Mouse (Mus musculus): ENCODE results near the gene Skp2. TPM values are rescaled to one million over a fixed set of nuclear protein-coding genes. Genes with fewer than 3 reads are reported as not detected.

The Skp2 gene
- polyA plus RNA-seq, 1 experiment from 2014 or later, result 73.8 TPM

- 81% methylated on average over 4 of the region's 4 CpGs for WGBS
- no peak for ATAC-seq (replicated peaks; ENCODE audit: low FRiP score)
- no peaks in the 10 kb centered on the region for H3K27me3 ChIP-seq (replicated peaks; ENCODE audit: control insufficient read depth, insufficient read depth, low read length)
- no peak overlapping the region for H3K27ac ChIP-seq (ENCODE audit: low read depth, low read length)
- H3K4me1 ChIP-seq (replicated peaks; ENCODE audit: control insufficient read depth, insufficient read depth, low read length), result peaks cover 3% of the 10 kb centered on the region; the same call in 1 of the 2 replicates
- peaks cover 37% of the 10 kb centered on the region for H3K36me3 ChIP-seq (ENCODE audit: control insufficient read depth, insufficient read depth, low read length)
- no peak overlapping the region for H3K4me3 ChIP-seq (ENCODE audit: low read depth, low read length)
- no peak overlapping the region for H3K9ac ChIP-seq (ENCODE audit: low read depth, low read length)
- no peaks in the 10 kb centered on the region for H3K9me3 ChIP-seq (ENCODE audit: control insufficient read depth, low read length)
- no peak overlapping the region for H3K4me2 ChIP-seq
- DNase-seq (ENCODE audit: low spot score), result peak; percentile 3
These were observed 32.2 kb downstream of the Skp2 start for GRCm38 (mm10) chr15:9122989-9123388.

DNA sequence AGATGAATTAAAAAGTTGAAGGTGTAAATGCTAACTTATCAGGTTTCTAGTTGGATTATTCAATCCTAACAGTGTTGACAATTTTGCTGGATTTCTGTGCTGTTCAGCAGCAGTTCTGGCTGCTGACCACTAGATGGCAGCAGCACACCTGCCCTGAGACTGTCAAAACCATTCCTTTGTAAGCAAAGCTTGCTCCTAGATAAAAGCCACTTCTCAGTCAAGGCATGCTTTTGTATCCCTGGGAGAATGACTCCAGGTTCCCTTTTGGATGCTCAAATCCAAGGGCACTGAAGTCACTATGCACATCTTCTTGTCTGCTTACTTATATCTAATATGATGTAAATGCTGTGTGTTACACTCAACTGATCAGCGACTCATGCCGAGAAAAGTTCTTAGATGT, 35.1 kb downstream of the Skp2 start:
- peak; percentile 37; the same call in 1 of the 2 replicates for ATAC-seq (replicated peaks; ENCODE audit: low FRiP score)
- Histone ChIP-seq H3K9ac (ENCODE audit: low read depth, low read length) (no peak overlapping the region), H3K36me3 (ENCODE audit: control insufficient read depth, insufficient read depth, low read length) (peaks cover 39% of the 10 kb centered on the region), H3K9me3 (ENCODE audit: control insufficient read depth, low read length) (no peaks in the 10 kb centered on the region), H3K27me3 (replicated peaks; ENCODE audit: control insufficient read depth, insufficient read depth, low read length) (no peaks in the 10 kb centered on the region), H3K27ac (ENCODE audit: low read depth, low read length) (no peak overlapping the region), H3K4me3 (ENCODE audit: low read depth, low read length) (no peak overlapping the region), H3K4me2 (no peak overlapping the region), H3K4me1 (replicated peaks; ENCODE audit: control insufficient read depth, insufficient read depth, low read length) (no peaks in the 10 kb centered on the region)
- peak; percentile 34 for DNase-seq (ENCODE audit: low spot score)
- WGBS, result 94% methylated on average over 2 of the region's 2 CpGs

- no peak overlapping the region for H3K27ac ChIP-seq (ENCODE audit: low read depth, low read length)
- no peaks in the 10 kb centered on the region for H3K4me1 ChIP-seq (replicated peaks; ENCODE audit: control insufficient read depth, insufficient read depth, low read length)
- H3K4me2 ChIP-seq, result no peak overlapping the region
- peak; percentile 25 for DNase-seq (ENCODE audit: low spot score)
- ATAC-seq (replicated peaks; ENCODE audit: low FRiP score), result no peak
- 83% methylated on average over 4 of the region's 4 CpGs for whole genome bisulfite sequencing
- no peak overlapping the region for H3K9ac ChIP-seq (ENCODE audit: low read depth, low read length)
- H3K9me3 ChIP-seq (ENCODE audit: control insufficient read depth, low read length), result no peaks in the 10 kb centered on the region
- H3K36me3 ChIP-seq (ENCODE audit: control insufficient read depth, insufficient read depth, low read length), result peaks cover 37% of the 10 kb centered on the region
- no peaks in the 10 kb centered on the region for H3K27me3 ChIP-seq (replicated peaks; ENCODE audit: control insufficient read depth, insufficient read depth, low read length)
- H3K4me3 ChIP-seq (ENCODE audit: low read depth, low read length), result no peak overlapping the region
These were observed 36.4 kb downstream of the Skp2 start for GRCm38 (mm10) chr15:9118852-9119251.

DNA sequence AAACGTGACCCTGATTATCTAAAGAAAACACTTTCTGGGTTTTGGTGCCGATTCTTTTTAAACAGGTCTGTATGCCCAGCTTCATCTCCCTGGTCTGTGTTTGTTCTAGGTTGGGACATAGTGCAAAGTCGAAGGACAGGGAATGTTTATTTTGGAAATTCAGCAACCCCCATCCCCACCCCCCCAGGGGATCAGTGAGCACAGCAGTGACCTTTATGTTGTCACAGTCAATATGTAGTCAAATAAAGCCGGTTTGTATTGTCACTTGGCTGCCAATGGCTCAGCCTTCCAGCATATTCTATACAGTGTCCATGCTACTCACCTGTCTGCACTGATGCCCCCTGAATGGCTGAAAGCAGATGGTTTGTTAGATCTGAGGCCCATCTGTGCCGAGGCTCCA, 40.6 kb downstream of the Skp2 start:
- Histone ChIP-seq H3K27ac (ENCODE audit: low read depth, low read length) (peak overlapping the region; percentile 68; the same call in 1 of the 2 replicates), H3K36me3 (ENCODE audit: control insufficient read depth, insufficient read depth, low read length) (peaks cover 27% of the 10 kb centered on the region), H3K4me3 (ENCODE audit: low read depth, low read length) (no peak overlapping the region), H3K9ac (ENCODE audit: low read depth, low read length) (no peak overlapping the region), H3K4me1 (replicated peaks; ENCODE audit: control insufficient read depth, insufficient read depth, low read length) (no peaks in the 10 kb centered on the region), H3K9me3 (ENCODE audit: control insufficient read depth, low read length) (no peaks in the 10 kb centered on the region), H3K27me3 (replicated peaks; ENCODE audit: control insufficient read depth, insufficient read depth, low read length) (no peaks in the 10 kb centered on the region), H3K4me2 (no peak overlapping the region)
- ATAC-seq (replicated peaks; ENCODE audit: low FRiP score) (peak; percentile 78), DNase-seq (ENCODE audit: low spot score) (no peak)
- 72% methylated on average over 5 of the region's 5 CpGs for WGBS

DNA sequence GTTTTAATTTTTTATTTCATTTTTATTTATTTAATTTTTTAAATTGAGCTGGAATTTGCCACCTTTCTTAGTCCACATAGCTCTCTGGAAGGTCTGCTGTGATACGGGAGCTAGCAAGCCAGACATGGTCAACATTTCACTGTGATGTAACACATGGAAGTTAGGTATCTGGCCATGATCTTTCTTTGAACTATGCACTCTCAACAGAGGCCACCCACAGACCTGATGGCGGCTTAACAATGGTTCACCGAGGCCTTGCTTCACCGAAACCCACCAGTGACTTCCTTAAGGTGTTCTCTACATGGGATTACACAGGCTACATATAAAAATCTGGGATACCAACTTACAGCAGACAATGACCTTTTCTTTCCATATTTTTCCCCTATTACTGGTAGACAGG, 41.1 kb downstream of the Skp2 start:
- peak; percentile 66 for ATAC-seq (replicated peaks; ENCODE audit: low FRiP score)
- DNase-seq (ENCODE audit: low spot score), result no peak
- Histone ChIP-seq H3K4me1 (replicated peaks; ENCODE audit: control insufficient read depth, insufficient read depth, low read length) (no peaks in the 10 kb centered on the region), H3K27me3 (replicated peaks; ENCODE audit: control insufficient read depth, insufficient read depth, low read length) (no peaks in the 10 kb centered on the region), H3K9me3 (ENCODE audit: control insufficient read depth, low read length) (no peaks in the 10 kb centered on the region), H3K4me2 (no peak overlapping the region), H3K36me3 (ENCODE audit: control insufficient read depth, insufficient read depth, low read length) (peaks cover 25% of the 10 kb centered on the region), H3K27ac (ENCODE audit: low read depth, low read length) (peak overlapping the region; percentile 68; the same call in 1 of the 2 replicates), H3K9ac (ENCODE audit: low read depth, low read length) (no peak overlapping the region), H3K4me3 (ENCODE audit: low read depth, low read length) (no peak overlapping the region)
- 74% methylated on average over 4 of the region's 4 CpGs for WGBS

DNA sequence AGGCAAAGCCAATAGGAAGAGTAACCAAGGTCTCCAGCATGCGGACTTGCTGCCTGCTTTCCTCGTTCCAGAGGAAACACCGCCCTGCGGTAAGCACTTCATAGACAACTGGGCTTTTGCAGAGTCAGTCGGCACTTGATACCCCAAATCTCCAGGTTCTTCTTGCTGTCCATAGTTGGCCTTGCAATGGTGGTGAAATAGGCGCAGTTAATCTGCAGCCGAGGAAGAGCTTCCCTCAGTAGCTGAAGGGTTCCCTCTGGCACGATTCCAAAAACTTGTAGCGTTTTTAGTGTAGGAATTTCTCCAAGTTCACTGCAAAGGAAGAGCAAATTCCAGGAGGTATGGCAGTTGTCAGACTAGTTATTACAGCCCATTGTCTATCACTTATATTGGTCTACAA, 41.7 kb downstream of the Skp2 start:
- H3K9ac ChIP-seq (ENCODE audit: low read depth, low read length), result no peak overlapping the region
- H3K4me3 ChIP-seq (ENCODE audit: low read depth, low read length), result no peak overlapping the region
- H3K4me2 ChIP-seq, result no peak overlapping the region
- DNase-seq (ENCODE audit: low spot score) (no peak), ATAC-seq (replicated peaks; ENCODE audit: low FRiP score) (no peak)
- H3K4me1 ChIP-seq (replicated peaks; ENCODE audit: control insufficient read depth, insufficient read depth, low read length), result no peaks in the 10 kb centered on the region
- H3K27me3 ChIP-seq (replicated peaks; ENCODE audit: control insufficient read depth, insufficient read depth, low read length), result no peaks in the 10 kb centered on the region
- H3K36me3 ChIP-seq (ENCODE audit: control insufficient read depth, insufficient read depth, low read length), result peaks cover 19% of the 10 kb centered on the region
- WGBS, result 81% methylated on average over 9 of the region's 9 CpGs
- peak overlapping the region; percentile 68; the same call in 1 of the 2 replicates for H3K27ac ChIP-seq (ENCODE audit: low read depth, low read length)
- no peaks in the 10 kb centered on the region for H3K9me3 ChIP-seq (ENCODE audit: control insufficient read depth, low read length)

DNA sequence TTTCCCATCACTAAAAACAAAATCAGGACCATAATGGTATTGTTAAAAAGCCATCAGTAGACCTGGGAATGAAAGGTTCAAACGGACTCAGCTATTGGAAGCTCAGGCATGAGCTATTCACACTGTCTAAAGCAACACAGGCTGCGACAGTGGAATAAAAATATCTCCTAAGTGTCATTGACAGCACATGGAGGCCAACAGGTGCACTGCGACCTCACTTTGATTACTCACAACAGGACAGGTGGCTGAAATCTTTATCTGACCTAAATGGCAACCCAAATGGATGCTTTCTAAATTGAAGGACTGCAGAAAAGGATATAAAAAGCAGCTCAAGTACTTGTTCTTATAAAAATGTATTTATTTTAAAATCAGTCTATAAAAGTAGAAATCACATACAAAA, 43.6 kb downstream of the Skp2 start:
- DNase-seq (ENCODE audit: low spot score) (no peak), ATAC-seq (replicated peaks; ENCODE audit: low FRiP score) (no peak)
- H3K4me2 ChIP-seq, result no peak overlapping the region
- no peak overlapping the region for H3K4me3 ChIP-seq (ENCODE audit: low read depth, low read length)
- no peak overlapping the region for H3K27ac ChIP-seq (ENCODE audit: low read depth, low read length)
- H3K4me1 ChIP-seq (replicated peaks; ENCODE audit: control insufficient read depth, insufficient read depth, low read length), result no peaks in the 10 kb centered on the region
- no peaks in the 10 kb centered on the region for H3K9me3 ChIP-seq (ENCODE audit: control insufficient read depth, low read length)
- H3K36me3 ChIP-seq (ENCODE audit: control insufficient read depth, insufficient read depth, low read length), result peaks cover 23% of the 10 kb centered on the region
- WGBS, result 84% methylated on average over 3 of the region's 3 CpGs
- H3K27me3 ChIP-seq (replicated peaks; ENCODE audit: control insufficient read depth, insufficient read depth, low read length), result no peaks in the 10 kb centered on the region
- H3K9ac ChIP-seq (ENCODE audit: low read depth, low read length), result no peak overlapping the region

DNA sequence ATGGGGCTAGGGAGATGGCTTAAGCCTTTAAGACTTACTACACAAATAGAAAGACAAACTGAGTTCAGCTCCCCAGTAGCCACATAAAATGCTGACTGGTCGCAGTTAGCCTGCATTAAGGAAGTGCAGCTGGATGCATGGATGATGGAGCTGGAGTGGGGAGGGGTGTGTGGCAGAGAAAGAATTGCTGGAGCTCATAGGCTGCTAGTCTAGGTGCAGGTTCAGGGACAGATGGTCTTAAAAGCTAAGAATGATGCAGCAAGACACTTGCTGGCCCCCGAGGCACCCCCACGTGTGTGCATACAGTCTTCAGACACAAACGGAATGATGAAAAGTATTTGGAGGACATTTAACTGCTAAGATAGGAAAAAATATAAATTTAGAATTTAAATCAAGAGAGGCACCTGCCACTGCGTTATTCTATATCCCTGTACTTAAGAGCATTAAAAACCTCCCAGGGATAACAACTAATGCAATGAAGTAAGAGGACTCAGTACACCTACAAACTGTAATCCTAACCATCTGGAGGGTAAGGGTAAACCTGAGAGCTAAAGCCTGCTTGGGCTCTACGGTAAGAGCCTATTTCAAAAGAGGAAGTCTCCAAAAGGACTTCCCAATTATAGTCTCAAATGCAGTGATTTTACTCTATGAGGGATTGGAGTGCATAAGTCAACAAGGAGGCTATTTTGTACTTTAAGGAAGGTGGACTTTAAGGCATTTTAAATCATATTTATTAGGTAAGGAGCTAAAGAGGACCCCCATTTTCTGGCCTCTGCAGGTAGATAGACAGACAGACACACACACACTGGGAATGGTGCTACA, 44.5 kb downstream of the Skp2 start:
- no peak for ATAC-seq (replicated peaks; ENCODE audit: low FRiP score)
- Histone ChIP-seq H3K4me3 (ENCODE audit: low read depth, low read length) (no peak overlapping the region), H3K4me1 (replicated peaks; ENCODE audit: control insufficient read depth, insufficient read depth, low read length) (no peaks in the 10 kb centered on the region), H3K27ac (ENCODE audit: low read depth, low read length) (no peak overlapping the region), H3K27me3 (replicated peaks; ENCODE audit: control insufficient read depth, insufficient read depth, low read length) (no peaks in the 10 kb centered on the region), H3K36me3 (ENCODE audit: control insufficient read depth, insufficient read depth, low read length) (peaks cover 25% of the 10 kb centered on the region), H3K9ac (ENCODE audit: low read depth, low read length) (no peak overlapping the region), H3K9me3 (ENCODE audit: control insufficient read depth, low read length) (no peaks in the 10 kb centered on the region), H3K4me2 (no peak overlapping the region)
- DNase-seq (ENCODE audit: low spot score), result no peak
- WGBS, result 80% methylated on average over 6 of the region's 6 CpGs
